Mouse (Mus musculus) E14TG2a.4 (cell line): ENCODE measurements around the gene Adm.
A peak's percentile ranks its signal among the peaks of the same experiment; 100 is the strongest.

ENCODE experiments used
- CTCF ChIP-seq: conservative IDR thresholded peaks from 2 replicates; pipeline ENCODE4 v1.5.1; 2014; ENCODE audit warnings: low read length
- POU5F1 ChIP-seq: IDR thresholded peaks from 2 replicates; pipeline ENCODE4 v1.6.1; 2014; ENCODE audit warnings: low read length, borderline replicate concordance

- TF ChIP-seq CTCF (peak; percentile 91), POU5F1 (no peak)
These were observed 2.6 kb downstream of the Adm start for GRCm38 (mm10) chr7:110629892-110630666.
